Mouse (Mus musculus) embryonic facial prominence, embryonic 12.5 days (tissue): ENCODE measurements around the gene Styxl1. TPM values are rescaled to one million over a fixed set of nuclear protein-coding genes. Genes with fewer than 3 reads are reported as not detected.

Experiments used
- microRNA-seq: library from miRNA; unstranded; fragments of <30 nt; microRNA quantifications from one replicate; pipeline ENCODE4, GENCODE M21; 2017
- polyA plus RNA-seq: library from polyadenylated mRNA; unstranded; fragments of >200 nt; fragmentation: Nextera tagmentation; extraction: Ambion mirVana; gene quantifications from 2 replicates; pipeline ENCODE4 v1.2.1, GENCODE M21; 2016

The Styxl1 gene
- polyA plus RNA-seq, 1 experiment from 2014 or later: 0.23 TPM

Small RNA genes within 50 kb of the gene (microRNA-seq; reads per million reads assigned to microRNA genes)
- not detected for gene Mir7034

Other genes starting within 250 kb of the Styxl1 start
- gene Hip1, start 233.3 kb downstream of the Styxl1 start, polyA plus RNA-seq: 57.9 and 60.5 TPM in 2 replicates
- not detected in 2 replicates for gene Ccl26, start 214.8 kb downstream of the Styxl1 start, polyA plus RNA-seq
- 0.99 and 1.0 TPM in 2 replicates for gene Ccl24, start 205.3 kb downstream of the Styxl1 start, polyA plus RNA-seq
- gene Rhbdd2, start 145.8 kb downstream of the Styxl1 start, polyA plus RNA-seq: 47.4 and 49.1 TPM in 2 replicates
- 98.4 and 99.4 TPM in 2 replicates for gene Por, start 108.4 kb downstream of the Styxl1 start, polyA plus RNA-seq
- 50.4 and 53.1 TPM in 2 replicates for gene Tmem120a, start 33.9 kb downstream of the Styxl1 start, polyA plus RNA-seq
- gene Mdh2, start 95 bp upstream of the Styxl1 start, polyA plus RNA-seq: 487 and 498 TPM in 2 replicates
- 3.6 and 8.9 TPM in 2 replicates for gene Srrm3, start 28.5 kb upstream of the Styxl1 start, polyA plus RNA-seq
- 67.9 and 74.8 TPM in 2 replicates for gene Hspb1, start 109.5 kb upstream of the Styxl1 start, polyA plus RNA-seq
- 221 and 228 TPM in 2 replicates for gene Ywhag, start 156.2 kb upstream of the Styxl1 start, polyA plus RNA-seq
- 4.7 and 5.1 TPM in 2 replicates for gene Ssc4d, start 196.1 kb upstream of the Styxl1 start, polyA plus RNA-seq
- gene Zp3, start 201.7 kb upstream of the Styxl1 start, polyA plus RNA-seq: 0.12 TPM in 1 of 2 replicates, not detected in the other
- gene Dtx2, start 216.4 kb upstream of the Styxl1 start, polyA plus RNA-seq: 33.8 and 38.9 TPM in 2 replicates